Mouse (Mus musculus) brain, embryonic 18.5 days (tissue): Measurements from ENCODE around the gene Scoc.

ENCODE experiments used
- DNase-seq: peaks from one replicate; pipeline ENCODE4 v3.0.0-alpha.2; 2012; ENCODE audit warnings: low read depth, low spot score

Scoc gene

GRCm38 (mm10) chr8:83405548-83405947 lies 52.6 kb downstream of the Scoc start:
- DNase-seq = no peak

GRCm38 (mm10) chr8:83397726-83398125 lies 60.5 kb downstream of the Scoc start:
- DNase-seq = no peak

- DNase-seq = no peak
Observed at GRCm38 (mm10) chr8:83396680-83397079, 61.5 kb downstream of the Scoc start.

GRCm38 (mm10) chr8:83394325-83394724 lies 63.9 kb downstream of the Scoc start:
- no peak for DNase-seq

- no peak for DNase-seq
Observed at GRCm38 (mm10) chr8:83392521-83392920, 65.7 kb downstream of the Scoc start.

- DNase-seq = no peak
Observed at GRCm38 (mm10) chr8:83390006-83390701, 68.0 kb downstream of the Scoc start.

- DNase-seq = peak; percentile 37
Observed at GRCm38 (mm10) chr8:83389316-83390005, 68.7 kb downstream of the Scoc start, which contains the start of gene Clgn. Gene Clgn, plus strand, starts transcription at chr8:83389867.

GRCm38 (mm10) chr8:83382850-83383249 lies 75.3 kb downstream of the Scoc start:
- no peak for DNase-seq

- DNase-seq = no peak
Observed at GRCm38 (mm10) chr8:83381016-83381415, 77.2 kb downstream of the Scoc start.

- DNase-seq = no peak
Observed at GRCm38 (mm10) chr8:83380141-83380540, 78.0 kb downstream of the Scoc start.
